Mouse (Mus musculus): ENCODE data around the gene P3h4.

Gene P3h4

DNA sequence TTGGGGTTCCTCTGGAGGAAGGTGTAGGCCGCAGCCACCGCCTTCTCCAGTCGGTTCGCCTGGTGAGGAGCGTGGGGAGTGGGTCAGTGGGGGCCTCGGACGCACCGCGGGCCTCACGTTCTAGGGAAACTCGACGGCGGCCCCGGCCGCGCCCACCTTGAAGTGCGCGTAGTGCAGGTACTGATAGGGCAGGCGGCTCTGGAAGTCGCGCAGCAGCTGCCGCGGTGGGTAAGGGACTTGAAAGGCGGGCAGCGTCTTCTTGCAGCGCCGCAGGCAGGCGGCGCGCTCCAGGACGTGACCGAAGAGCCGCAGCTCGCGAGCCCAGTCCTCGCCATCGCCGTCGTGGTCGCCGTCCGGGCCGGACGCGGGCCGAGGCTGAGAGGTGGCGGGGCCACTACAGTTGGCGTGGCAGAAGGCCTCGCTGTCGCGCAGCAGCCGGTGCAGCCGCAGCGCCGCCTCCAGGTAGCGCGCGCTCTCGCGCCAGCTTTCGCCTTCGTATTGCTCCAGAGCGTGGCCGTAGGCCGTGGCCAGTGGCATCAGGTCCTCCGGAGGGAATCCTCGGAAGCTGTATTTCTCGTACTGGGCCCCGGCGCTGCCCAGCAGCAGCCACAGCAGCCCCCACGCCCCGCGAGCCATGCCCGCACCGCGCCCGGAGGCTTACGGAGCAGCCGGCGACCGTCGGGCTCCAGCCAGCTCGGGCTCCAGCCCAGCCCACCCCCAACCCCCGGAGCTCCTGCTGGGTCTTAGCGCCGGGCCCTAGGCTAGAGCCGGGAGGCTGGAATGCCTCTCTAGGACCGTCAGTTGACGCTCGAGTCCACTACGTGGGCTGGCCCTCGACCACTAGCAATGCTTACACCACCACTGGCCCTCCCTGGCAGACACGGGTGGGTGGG lies at the start of gene P3h4:
Gene P3h4, minus strand, starts transcription at position 816 of the 893 bp plus-strand sequence.
- in situ Hi-C loops (cut with MboI; ENCODE audit: unreplicated experiment in 2 of 2) = loop anchor here in 1 of 2 experiments (10.0 kb wide), 1 partner anchor 261 kb away; no protein-coding TSS in a partner anchor

DNA sequence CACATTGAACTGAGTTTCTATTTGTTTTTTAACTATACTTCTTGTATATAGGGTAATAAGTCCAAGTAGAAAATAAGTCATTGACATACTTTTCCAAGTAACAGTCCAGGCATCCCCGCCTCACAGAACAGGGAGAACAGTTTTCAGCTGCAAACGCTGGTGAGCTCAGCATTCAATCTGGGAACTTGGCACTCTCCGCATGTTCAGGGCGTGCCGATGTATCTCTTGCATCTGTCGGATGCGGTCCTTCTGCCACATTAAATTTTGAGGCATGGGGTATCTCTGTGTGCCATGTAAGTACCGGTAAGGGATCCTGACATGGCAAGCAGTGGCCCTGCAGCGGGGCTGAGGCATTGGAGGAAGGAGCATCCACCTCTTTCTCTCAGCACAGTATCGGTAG lies 48.1 kb upstream of the P3h4 start:
- in situ Hi-C loops (cut with MboI; ENCODE audit: unreplicated experiment in 2 of 2) = no loop called here

DNA sequence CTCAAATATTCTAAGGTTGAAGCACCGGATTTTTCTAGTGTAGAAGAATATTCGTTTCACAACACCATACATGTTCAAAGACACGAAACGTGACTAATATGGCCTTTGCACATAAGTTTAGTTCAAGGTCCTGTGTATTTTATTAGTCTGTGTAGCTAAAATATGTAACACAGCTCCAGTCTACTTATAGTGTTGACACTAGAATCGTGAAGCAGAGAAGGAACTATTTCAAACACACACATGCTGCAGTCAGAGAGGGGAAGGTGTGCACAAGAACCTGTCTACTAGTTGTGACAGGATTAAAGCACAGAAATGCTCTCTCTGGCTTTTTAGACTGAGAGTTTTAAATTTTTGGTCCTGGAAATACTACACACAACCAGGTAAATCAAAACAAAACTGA lies 43.1 kb upstream of the P3h4 start:
- in situ Hi-C loops (cut with MboI; ENCODE audit: unreplicated experiment in 2 of 2) = no loop called here

DNA sequence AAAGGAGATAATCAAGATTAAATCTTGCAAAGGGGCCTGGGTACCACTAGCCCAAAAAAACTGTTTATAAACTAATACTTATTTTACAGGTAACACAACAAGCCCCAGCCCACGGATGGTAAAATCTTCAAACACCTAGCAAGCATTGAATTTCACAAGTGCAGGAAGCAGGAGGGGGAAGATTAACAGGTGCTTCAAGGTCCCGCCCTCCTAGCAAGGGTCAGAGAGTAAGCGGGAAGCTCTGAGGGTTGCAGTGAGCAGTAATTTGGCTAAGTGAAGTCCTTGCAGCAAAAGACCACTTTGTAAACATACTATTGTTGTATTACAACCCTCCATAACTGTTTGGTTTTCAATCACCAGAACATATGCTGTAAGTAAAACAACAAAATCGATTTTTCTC lies 42.6 kb upstream of the P3h4 start:
- in situ Hi-C loops (cut with MboI; ENCODE audit: unreplicated experiment in 2 of 2) = no loop called here

DNA sequence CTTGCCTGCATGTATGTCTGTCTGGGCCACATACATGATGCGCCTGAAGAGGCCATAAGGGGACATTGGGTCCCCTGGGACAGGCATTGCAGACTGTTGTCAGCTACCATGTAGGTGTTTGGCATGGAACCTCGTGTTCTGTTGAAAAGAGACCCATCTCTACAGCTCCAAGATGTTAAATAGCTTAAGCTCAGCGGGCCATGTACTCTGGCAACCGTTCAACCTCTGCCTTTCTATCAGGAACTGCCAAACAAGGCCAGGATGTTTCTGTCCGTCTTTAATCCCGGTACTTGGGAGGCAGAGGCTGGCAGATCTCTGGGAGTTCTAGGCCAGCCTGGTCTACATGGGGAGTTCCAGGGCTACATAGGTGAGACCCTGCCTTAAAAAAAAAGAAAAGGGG lies 28.0 kb upstream of the P3h4 start:
- in situ Hi-C loops (cut with MboI; ENCODE audit: unreplicated experiment in 2 of 2) = no loop called here

DNA sequence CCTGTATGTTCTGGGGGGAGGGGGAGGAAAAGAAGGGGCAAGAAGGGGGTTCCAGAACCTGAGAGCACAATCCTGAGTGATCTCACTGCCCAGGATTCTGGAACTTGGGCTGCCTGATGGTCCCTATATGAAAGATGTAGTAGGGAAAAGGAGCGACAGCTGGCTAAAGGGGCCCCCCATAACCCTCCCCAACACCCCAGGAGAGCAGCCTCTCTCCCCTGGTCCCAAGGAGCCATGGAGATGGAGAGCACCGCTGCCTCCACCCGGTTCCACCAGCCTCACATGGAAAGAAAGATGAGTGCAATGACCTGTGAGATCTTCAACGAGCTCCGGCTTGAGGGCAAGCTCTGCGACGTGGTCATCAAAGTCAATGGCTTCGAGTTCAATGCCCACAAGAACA lies 27.2 kb upstream of the P3h4 start, which contains the start of the genes Nt5c3b and Klhl10:
Gene Nt5c3b, minus strand, starts transcription at position 12 of the 400 bp plus-strand sequence.
Gene Klhl10, plus strand, starts transcription at position 121 of the 400 bp plus-strand sequence.
- in situ Hi-C loops (cut with MboI; ENCODE audit: unreplicated experiment in 2 of 2) = no loop called here

DNA sequence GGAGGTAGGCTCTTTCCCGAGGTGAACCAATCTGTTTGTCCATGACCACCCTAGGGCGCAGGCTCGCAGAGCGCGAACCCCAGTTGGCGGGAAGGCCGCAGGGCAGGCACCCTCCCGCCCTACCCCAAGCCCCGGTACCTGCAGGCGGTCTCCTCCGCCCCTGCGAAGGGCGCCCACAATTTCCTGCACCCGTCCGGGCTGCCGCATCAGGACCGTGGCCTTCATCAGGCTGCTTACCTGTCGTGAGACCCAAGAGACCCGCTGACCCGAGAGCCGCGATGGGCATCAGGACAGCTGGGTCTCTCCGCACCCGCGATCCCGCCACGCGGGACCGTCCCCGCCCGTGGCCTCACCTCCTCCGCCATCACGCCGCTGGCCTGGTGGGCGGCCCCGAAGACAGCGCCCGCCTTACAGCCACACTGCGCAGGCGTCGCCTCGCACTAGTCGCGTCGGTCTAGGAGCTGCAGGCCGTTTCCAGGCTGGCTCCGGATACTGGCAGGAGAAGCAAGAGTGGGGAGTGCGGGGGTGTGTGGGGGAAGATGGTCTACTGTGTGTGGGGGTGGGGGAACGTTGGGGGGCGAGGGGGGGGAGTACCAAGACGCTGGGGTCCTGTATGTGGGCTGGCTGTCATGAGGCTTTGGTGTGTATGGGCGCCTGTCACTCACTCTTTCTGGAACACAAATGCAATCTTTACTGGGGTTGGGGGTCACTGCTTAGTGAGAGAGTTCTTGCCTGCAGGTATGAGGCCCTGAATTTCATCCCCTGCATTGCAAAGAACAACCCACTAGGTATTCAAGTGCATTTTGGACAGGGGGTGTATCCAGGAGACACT lies 26.3 kb upstream of the P3h4 start:
- in situ Hi-C loops (cut with MboI; ENCODE audit: unreplicated experiment in 2 of 2) = no loop called here

DNA sequence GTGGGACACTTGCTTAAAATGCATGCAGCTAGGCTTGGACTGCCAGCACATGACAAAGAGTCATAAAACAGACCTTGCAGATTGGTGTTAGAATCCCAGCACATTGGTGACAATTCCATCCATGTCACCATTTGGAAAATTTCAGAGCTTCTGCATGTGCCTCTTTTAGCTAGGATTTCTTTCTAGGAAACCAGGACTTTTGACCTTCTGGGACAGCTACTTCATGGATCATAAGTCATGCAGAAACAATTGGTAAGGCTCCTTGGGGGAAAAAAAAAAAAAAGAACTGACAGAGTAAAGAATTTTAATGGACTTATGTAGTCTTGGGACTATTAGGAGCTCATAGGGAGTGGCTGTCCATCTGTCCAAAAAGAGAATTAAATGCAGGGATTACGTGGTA lies 23.3 kb upstream of the P3h4 start:
- in situ Hi-C loops (cut with MboI; ENCODE audit: unreplicated experiment in 2 of 2) = no loop called here

DNA sequence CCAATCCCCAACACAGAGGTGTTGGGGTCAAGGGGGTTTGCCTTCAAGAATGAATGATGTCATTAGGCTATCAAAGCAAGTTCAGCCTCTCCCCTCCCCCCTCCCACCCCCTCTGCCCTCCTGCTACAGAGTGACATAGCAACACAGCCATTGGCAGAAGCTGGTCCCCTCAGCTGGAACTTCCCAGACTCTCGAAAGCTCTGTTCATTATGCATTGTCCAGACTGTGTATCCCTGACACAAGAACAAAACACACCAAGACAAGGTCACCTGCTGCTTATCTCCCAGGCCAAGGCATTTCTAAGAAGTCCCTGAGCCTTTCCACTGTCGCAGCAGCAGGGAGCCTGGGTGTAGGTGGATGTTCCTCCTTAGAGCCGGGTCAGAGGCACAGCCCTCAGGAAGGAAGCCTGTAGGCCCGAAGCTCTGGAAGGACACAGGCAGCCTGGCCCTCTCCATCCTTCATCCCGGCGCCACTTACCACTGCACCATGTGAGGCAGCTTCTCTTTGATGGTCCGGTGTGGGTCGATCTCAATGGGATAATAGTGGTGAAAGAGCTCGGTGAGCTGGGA lies 21.1 kb upstream of the P3h4 start:
- in situ Hi-C loops (cut with MboI; ENCODE audit: unreplicated experiment in 2 of 2) = no loop called here

DNA sequence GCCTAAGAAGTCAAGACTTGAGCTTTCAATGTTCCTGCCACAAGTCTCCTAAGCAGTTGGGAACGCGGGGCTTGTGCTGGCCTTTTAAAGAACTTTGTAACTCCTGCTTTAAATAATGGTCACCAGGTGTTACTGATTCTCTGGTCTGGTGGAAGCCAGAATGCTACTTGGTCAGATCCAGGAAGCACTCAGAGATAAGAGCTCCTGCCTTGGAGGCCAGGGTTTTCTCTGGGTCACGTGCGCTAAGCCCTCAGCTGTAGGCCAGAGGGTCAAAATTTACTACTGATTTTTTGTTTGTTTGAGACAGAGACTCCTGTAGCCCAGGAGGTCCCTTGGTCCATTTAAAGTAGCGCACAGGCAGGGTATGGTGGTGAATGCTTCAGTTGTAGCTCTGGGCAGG lies 17.4 kb upstream of the P3h4 start:
- in situ Hi-C loops (cut with MboI; ENCODE audit: unreplicated experiment in 2 of 2) = no loop called here

DNA sequence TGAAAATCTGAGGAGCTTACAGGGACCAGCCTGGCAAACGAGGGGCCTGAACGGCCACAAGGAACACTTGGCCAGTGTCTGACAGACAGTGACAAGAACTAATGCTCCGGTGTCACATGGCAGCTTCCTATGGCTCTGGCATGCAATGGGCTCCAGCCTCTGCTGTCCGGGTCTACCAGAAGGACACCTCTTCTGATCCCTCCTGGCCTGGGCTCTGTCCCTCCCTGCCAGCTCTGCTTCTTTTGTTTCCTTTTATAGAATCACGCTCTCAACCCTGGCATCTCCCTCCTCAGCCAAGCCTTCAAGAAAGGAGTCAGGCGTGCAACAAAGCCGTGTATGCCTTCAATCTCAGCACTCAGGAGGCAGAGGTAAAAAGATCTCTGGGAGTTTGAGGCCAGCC lies 15.4 kb upstream of the P3h4 start:
- in situ Hi-C loops (cut with MboI; ENCODE audit: unreplicated experiment in 2 of 2) = no loop called here

DNA sequence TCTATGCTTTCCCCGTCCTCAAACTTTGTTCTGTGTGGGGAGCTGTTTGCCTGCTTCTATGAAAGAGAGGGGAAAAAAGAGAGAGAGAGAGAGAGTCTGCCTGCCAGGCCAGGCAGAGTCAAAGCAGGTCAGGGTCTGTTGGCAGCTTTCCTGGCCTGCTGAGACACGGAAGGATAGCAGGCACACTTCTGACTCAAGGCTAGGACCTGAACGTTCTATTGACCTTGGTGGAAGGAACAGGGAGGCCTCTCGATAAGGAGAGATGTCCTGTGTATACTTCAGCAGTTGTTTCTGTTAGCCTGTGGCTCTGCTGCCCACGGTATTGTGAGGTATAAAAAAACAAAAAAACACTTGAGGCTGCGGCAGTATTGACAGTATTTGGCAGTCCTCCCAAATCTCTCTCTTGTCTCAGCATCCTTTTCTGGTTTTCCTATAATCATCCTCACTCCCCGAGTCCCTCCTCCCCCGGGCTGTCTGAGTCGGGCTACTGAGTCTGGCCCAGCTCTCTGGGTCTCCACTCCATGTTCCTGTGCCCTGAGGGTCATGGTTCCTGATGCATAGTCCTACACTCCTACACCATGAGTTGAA lies 14.1 kb upstream of the P3h4 start:
- in situ Hi-C loops (cut with MboI; ENCODE audit: unreplicated experiment in 2 of 2) = loop anchor here (5.0 to 10.0 kb wide), 4 partner anchors 126 to 526 kb away; no protein-coding TSS in a partner anchor

DNA sequence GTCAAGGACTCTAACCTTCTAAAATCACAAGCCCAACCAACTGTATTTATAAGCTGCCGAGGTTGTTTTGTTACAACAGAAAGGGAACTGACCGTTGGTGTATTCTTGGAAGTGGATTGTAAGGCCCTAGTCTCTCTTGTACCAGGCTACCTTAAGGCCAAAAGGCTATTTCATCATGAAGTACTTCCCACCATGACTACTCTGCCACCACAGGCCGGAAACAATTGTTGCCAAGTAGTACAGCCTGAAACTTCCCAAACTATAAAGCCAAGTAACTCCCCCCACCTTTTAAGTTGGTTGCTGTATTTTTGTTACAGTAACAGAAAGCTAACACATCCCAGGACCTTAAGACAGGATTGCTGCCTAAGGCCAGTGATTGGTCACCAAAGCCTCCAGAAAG lies 12.2 kb upstream of the P3h4 start:
- in situ Hi-C loops (cut with MboI; ENCODE audit: unreplicated experiment in 2 of 2) = loop anchor here (5.0 to 10.0 kb wide), 4 partner anchors 128 to 528 kb away; no protein-coding TSS in a partner anchor

DNA sequence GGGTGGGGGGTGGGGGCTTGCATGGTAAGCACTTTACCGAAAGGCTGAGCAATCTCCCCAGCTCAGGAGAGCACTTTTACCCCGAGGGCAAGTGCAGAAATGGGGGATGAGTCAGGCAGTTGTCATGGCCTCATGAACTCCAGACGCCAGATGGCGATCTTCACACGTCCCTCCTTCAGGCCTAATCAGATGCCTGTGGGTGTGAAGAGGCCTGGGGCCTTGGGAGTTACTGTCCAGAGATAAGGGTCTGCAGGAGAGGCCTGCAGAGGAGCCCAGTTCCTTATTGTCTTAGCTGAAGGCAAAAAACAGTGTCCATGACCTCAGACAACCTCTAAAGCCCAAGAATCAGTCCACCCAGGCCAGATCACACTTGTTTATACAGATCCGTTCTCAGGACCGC lies 11.2 kb upstream of the P3h4 start:
- in situ Hi-C loops (cut with MboI; ENCODE audit: unreplicated experiment in 2 of 2) = loop anchor here (5.0 to 10.0 kb wide), 4 partner anchors 129 to 529 kb away; no protein-coding TSS in a partner anchor

DNA sequence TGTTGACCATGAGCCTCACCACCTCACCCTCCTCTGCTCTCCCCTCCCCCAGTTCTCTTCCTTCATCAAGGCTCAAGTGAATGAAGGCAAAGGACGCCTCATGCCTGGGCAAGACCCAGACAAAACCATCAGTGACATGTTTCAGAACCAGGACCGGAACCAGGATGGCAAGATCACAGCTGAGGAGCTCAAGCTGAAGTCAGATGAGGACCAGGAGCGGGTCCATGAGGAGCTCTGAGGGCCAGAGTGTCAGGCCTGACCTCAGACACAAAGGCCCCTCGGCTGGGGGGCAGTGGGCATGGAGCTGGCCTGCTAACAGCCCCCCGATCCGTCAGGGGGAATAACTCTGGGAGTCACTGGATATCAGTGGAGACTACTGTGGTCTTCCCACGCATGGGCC lies 9.2 kb upstream of the P3h4 start:
- in situ Hi-C loops (cut with MboI; ENCODE audit: unreplicated experiment in 2 of 2) = loop anchor here (5.0 to 10.0 kb wide), 4 partner anchors 131 to 533 kb away; no protein-coding TSS in a partner anchor

DNA sequence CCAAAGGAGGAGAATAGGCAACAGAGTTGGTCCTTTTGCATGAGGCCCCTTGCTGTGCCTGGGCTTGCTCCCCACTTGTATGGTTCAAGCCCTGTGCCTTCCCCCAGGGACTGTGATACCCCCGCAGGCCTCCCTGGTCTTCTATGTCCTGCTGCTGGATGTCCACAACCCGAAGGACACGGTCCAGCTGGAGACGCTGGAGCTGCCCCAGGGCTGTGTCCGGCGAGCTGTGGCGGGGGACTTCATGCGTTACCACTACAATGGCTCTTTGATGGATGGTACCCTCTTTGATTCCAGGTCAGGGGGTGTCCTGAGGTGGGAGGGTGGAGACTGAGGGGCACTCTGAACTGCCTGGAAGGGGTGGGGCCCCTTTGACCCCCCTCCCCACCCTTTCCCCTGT lies 6.9 kb upstream of the P3h4 start:
- in situ Hi-C loops (cut with MboI; ENCODE audit: unreplicated experiment in 2 of 2) = loop anchor here (5.0 to 10.0 kb wide), 4 partner anchors 133 to 536 kb away; no protein-coding TSS in a partner anchor

DNA sequence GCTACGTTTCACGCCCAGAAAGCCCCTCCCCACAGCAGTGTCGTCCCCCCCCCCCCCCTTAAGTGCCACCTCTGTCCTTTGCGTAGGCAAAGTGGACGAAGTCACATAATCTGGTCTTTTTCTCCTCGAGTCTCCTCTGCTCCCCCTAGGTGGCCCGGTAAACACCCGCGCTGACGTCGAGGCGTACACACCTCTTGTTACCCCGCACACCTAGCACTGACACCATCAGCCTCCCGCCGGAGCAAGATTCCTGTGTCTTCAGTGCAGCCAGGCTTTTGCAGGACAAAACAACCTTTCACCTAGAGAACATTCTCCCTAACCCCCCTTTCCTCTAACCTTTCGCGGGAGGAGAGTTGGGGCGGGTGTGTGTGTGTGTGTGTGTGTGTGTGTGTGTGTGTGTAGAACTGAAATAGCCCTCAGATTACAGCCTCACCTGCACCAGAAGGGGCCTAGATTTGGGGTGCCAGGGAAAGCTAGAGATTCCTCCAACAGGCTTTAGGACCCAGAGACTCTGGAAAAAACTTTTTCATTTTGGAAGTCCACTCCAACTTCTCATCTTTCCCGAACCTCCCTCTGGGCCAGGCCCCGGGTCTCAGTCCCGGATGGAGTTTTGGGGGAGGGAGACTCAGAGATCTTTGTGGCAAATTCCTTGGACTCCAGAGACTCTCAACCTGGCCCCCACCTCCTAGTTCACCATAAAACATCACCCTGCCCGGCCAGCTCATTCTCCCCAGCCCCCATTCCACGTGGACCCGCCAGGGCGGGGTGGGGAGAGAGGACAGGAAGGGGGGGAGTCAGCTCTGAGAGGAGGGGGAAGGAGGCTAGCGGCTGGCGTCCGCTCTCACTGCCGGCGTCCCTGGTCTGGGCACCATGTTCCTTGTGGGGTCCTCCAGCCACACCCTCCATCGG lies 532 bp upstream of the P3h4 start, which contains the start of gene Fkbp10:
Gene Fkbp10, plus strand, starts transcription at position 784 of the 909 bp plus-strand sequence.
- in situ Hi-C loops (cut with MboI; ENCODE audit: unreplicated experiment in 2 of 2) = loop anchor here in 1 of 2 experiments (10.0 kb wide), 1 partner anchor 260 kb away; no protein-coding TSS in a partner anchor

DNA sequence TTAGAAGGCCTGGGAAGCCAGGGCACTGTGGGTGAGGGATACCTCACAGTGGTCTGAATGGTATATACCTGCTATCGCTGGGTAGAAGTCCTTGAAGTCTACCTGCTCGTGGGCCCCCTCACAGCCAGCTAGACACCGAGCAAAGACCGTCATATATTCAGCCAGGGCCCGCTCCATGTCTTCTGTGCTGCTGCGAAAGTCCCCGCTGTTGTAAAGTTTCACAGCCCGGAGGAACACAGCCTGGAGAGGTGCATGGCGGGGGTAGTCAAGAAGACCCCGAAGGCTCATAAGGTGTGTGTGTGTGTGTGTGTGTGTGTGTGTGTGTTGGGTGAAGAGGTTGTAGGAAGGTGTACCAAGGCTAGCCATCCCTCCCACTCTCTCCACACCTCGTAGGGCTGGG lies 1.1 kb downstream of the P3h4 start:
- in situ Hi-C loops (cut with MboI; ENCODE audit: unreplicated experiment in 2 of 2) = loop anchor here in 1 of 2 experiments (10.0 kb wide), 1 partner anchor 261 kb away; no protein-coding TSS in a partner anchor

DNA sequence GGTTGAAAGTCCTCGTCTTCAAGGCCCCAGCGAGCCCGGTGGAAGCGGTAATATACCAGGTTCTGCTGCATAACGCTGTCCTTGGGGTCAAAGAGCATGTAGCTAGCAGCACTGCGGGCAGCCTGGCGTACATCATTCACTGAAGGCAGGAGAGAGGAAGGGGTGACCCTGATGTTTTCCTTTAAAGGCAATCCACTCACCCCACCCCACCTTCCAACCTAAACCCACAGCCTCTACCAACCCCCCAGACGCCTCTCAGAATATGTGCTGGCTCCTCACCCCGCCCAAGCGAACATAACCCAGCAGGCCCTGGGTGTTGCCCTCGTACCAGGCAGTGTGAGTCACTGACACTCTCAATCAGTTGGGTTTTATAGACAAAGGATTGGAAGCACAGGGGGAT lies 2.9 kb downstream of the P3h4 start:
- in situ Hi-C loops (cut with MboI; ENCODE audit: unreplicated experiment in 2 of 2) = loop anchor here in 1 of 2 experiments (10.0 kb wide), 1 partner anchor 263 kb away; no protein-coding TSS in a partner anchor

All from v-Abl transformed pro-B cells (cell line).